ENCODE assay signal across 7 mouse cellular contexts in the genomic region with DNA sequence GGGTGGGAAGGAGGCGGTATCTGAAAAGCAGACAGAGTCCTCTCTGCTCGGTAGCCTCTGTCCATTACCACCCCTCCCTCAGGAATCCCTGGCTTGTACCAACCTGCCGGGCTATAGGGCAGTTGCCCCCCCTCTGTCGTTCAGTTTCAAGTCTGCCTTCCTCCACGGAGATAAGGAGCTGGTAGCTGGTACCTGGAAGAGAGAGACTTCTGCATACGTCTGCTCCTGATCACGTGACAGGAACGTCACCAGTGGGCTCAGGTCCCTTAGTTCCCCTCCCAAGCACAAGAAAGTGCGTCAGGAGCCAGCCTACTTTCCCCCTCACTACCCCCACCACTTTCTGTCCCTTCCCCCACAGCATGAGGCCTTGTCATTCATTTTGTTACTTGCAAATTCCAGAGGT. TPM values are rescaled to one million over a fixed set of nuclear protein-coding genes. Genes with fewer than 3 reads are reported as not detected.
DNase-seq lines count a peak whose midpoint lies in the region; ATAC-seq and TF ChIP-seq lines count a peak whose summit lies in the region.

A gene (minus strand): TSS at position 213 of the 403 bp plus-strand sequence.

- no peaks in the 10 kb centered on the region for H3K36me3 ChIP-seq in intestine, postnatal 0 days (ENCODE audit: control insufficient read depth, insufficient read depth)
- H3K36me3 ChIP-seq in liver, embryonic 13.5 days: no peaks in the 10 kb centered on the region
- no peaks in the 10 kb centered on the region for H3K36me3 ChIP-seq in neural tube, embryonic 15.5 days

- H3K4me3 ChIP-seq in intestine, postnatal 0 days (ENCODE audit: low read depth, low read length): peak within 1 kb of the TSS; percentile 33
- H3K4me3 ChIP-seq in liver, embryonic 13.5 days (replicated peaks): peak within 1 kb of the TSS; percentile 35
- H3K4me3 ChIP-seq in neural tube, embryonic 15.5 days (replicated peaks): peak within 1 kb of the TSS; percentile 47

- peak; percentile 95 for DNase-seq in brain, adult 2 months (ENCODE audit: low read depth, low spot score)
- peak; percentile 79 to 81 for DNase-seq in cerebellum, postnatal 14 days
- DNase-seq in frontal cortex, postnatal 25 days (ENCODE audit: low spot score in 2 of 2): peak; percentile 15 to 23
- no peak for DNase-seq in liver, embryonic 13.5 days
- DNase-seq in thymus, postnatal 14 days: no peak

- no peak within 1 kb of the TSS for H3K9ac ChIP-seq in intestine, postnatal 0 days (ENCODE audit: low read depth, low read length)
- no peak within 1 kb of the TSS for H3K9ac ChIP-seq in liver, embryonic 13.5 days
- peak within 1 kb of the TSS; percentile 58 for H3K9ac ChIP-seq in neural tube, embryonic 15.5 days (replicated peaks)

- ATAC-seq in intestine, postnatal 0 days: no peak
- peak; percentile 39; the same call in 1 of the 2 replicates for ATAC-seq in liver, embryonic 13.5 days (ENCODE audit: low read depth)
- peak; percentile 95 for ATAC-seq in neural tube, embryonic 15.5 days (ENCODE audit: low FRiP score)

- no peaks in the 10 kb centered on the region for H3K9me3 ChIP-seq in intestine, postnatal 0 days (ENCODE audit: control insufficient read depth)
- no peaks in the 10 kb centered on the region for H3K9me3 ChIP-seq in liver, embryonic 13.5 days (replicated peaks)
- H3K9me3 ChIP-seq in neural tube, embryonic 15.5 days (replicated peaks): no peaks in the 10 kb centered on the region

- peak within 1 kb of the TSS; percentile 62 for H3K4me2 ChIP-seq in intestine, postnatal 0 days (replicated peaks; ENCODE audit: low read depth)
- H3K4me2 ChIP-seq in liver, embryonic 13.5 days: peak within 1 kb of the TSS; percentile 34
- peak within 1 kb of the TSS; percentile 54 for H3K4me2 ChIP-seq in neural tube, embryonic 15.5 days

- H3K27ac ChIP-seq in intestine, postnatal 0 days (ENCODE audit: low read depth, low read length): no peak within 1 kb of the TSS
- H3K27ac ChIP-seq in liver, embryonic 13.5 days: no peak within 1 kb of the TSS; the same call in 1 of the 2 replicates
- peak within 1 kb of the TSS; percentile 77 for H3K27ac ChIP-seq in neural tube, embryonic 15.5 days (replicated peaks)

- no peaks in the 10 kb centered on the region for H3K27me3 ChIP-seq in intestine, postnatal 0 days (replicated peaks; ENCODE audit: control insufficient read depth, insufficient read depth, low read length)
- peaks cover 6% of the 10 kb centered on the region; the same call in 1 of the 2 replicates for H3K27me3 ChIP-seq in liver, embryonic 13.5 days
- no peaks in the 10 kb centered on the region for H3K27me3 ChIP-seq in neural tube, embryonic 15.5 days (replicated peaks)

- 16% methylated on average over 9 of the region's 9 CpGs for WGBS in intestine, postnatal 0 days
- WGBS in liver, embryonic 13.5 days (ENCODE audit: insufficient replicate concordance): 16% methylated on average over 9 of the region's 9 CpGs
- 28% methylated on average over 9 of the region's 9 CpGs for WGBS in neural tube, embryonic 15.5 days

- TF ChIP-seq CTCF in intestine, postnatal 0 days (IDR thresholded peaks at IDR 0.05; ENCODE audit: low read depth): no peak

- H3K4me1 ChIP-seq in intestine, postnatal 0 days (replicated peaks; ENCODE audit: control insufficient read depth, insufficient read depth, low read length): no peaks in the 10 kb centered on the region
- no peaks in the 10 kb centered on the region for H3K4me1 ChIP-seq in liver, embryonic 13.5 days (replicated peaks)
- peaks cover 4% of the 10 kb centered on the region; the same call in 1 of the 2 replicates for H3K4me1 ChIP-seq in neural tube, embryonic 15.5 days

RNA-seq across cellular contexts. Expression of the gene that starts here (rescaled TPM):
- polyA plus RNA-seq in intestine, postnatal 0 days (2015; fragmentation: Nextera tagmentation; extraction: Ambion mirVana): 3.4 and 5.3 TPM in 2 replicates
- 6.2 and 6.4 TPM in 2 replicates for polyA plus RNA-seq in liver, embryonic 13.5 days (2015; fragmentation: Nextera tagmentation; extraction: Ambion mirVana)
- polyA plus RNA-seq in neural tube, embryonic 15.5 days (2015; fragmentation: Nextera tagmentation; extraction: Ambion mirVana): 37.1 and 41.2 TPM in 2 replicates

Comparison
In these comparisons a context has a peak if more than half of its experiments do, and no peak if none do; other contexts are left out.
1. DNase-seq: peak in brain, adult 2 months (single experiment), cerebellum, postnatal 14 days (2 of 2) and frontal cortex, postnatal 25 days (2 of 2); none in liver, embryonic 13.5 days (single experiment) and thymus, postnatal 14 days (single experiment).
2. Peak in every context shown above with its lines, with median percentiles within 50 percentile points of each other: H3K4me2 ChIP-seq and H3K4me3 ChIP-seq.